Mouse (Mus musculus) T-cell, adult 2 months (primary cell): Measurements from ENCODE around the gene Lgals3bp.
A peak's percentile ranks its signal among the peaks of the same experiment; 100 is the strongest.

Experiments used
- DNase-seq: peaks from one replicate; pipeline ENCODE4 v3.0.0; 2022; ENCODE audit warnings: low spot score

Gene Lgals3bp

DNA sequence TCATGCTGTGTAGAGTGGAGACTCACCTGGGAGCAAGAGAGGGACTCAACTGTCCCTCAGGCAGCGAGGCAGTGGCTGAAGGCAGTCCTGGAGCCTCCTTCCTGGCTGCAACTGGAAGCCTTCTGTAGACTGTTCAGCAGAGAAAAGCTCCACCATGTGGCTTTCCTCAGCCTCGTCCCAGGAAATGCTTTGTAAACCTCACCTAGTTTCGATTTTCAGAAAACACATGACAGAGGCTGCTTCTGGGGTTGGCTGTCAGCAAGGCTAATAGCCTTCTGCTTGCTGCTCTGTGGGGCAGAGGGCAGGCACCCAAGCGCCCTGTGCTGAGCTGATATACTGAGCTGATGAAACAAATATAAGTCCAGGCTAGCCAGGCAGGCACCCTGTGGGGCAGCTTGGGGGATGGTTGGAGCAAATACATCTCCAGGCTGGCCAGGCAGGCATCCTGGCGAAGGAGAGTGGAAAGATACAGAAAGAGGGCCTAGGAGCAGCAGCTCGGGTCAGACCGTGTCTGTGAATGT is at the start of gene Lgals3bp:
Lgals3bp (minus strand) TSS at position 333 of the 521 bp plus-strand sequence.
- peak; percentile 77 for DNase-seq

DNA sequence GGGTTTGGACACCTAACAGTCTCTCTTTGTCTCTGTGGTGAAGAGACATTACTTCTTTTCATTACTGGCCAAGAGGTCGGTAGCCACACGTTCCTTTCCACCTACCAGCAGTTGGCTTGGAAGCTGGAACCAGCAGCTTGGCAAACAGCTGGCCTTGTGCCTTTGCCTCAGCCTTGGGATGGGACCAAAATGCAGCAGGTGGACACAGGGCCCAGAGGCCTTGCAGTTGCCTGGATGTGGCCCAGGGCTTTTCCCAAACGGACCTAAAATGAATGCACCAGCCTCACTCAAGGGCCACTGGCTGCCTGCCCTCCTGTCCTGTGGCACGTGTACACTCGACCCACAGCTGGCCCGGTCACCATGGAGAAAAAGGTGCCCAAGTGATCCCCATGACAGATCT is 49.3 kb upstream of the Lgals3bp start:
- no peak for DNase-seq

DNA sequence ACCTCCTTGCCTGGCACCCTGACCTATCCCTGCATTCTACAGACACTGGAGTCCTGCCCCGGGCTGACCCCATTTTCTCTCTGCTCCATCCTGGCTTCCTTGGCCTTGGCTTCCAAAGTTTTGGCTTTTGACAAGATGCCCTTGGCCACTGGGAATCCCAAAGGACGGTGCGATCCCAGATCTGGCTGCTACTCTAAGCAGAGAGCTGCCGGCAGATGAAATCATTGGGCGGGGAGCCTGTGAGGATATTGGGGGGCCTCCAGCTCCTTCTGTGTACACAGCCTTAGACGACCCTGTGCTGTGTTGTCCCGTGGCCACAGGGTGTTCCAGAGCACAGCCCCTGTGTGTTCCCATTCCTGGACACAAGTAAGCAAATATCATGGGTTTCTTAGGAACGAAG is 46.5 kb upstream of the Lgals3bp start:
- DNase-seq: no peak

DNA sequence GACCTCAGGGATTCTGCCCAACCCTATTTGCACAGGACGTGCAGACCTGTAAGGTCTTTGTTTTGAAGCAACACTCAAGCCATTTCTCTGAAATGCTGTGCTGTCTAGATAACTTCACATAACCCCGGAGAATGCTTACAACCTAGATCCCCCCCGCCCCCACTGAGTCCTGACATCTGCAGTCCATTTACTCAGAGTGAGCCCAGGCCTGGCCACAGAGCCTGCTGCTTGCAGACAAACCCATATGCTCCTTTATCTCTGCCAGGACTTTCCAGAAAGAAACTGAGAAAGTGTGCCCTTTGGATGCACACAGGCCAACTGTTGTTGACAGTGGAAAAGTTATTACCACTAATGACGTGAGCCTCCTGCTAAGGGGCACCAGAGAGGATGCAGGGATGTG is 45.5 kb upstream of the Lgals3bp start:
- no peak for DNase-seq

DNA sequence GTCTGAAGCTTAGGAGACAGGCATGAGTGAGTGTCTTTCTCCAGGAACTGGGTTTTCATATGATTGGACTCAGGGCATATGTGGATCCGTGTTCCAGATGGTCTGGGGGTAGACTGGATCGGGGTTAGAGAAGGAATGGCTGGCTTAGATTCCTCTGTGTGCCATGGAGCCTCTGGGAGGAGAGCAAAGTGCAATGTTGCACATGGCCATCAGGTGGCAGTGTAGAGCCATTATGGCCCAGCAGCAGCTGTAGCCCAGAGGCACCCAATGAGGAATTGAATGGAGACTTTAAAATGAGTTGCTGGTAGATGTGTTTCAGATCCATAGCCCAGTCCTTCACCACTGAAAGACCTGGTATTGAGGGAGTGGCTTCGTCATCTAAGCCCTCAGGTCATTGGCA is 44.0 kb upstream of the Lgals3bp start:
- peak; percentile 55 for DNase-seq

DNA sequence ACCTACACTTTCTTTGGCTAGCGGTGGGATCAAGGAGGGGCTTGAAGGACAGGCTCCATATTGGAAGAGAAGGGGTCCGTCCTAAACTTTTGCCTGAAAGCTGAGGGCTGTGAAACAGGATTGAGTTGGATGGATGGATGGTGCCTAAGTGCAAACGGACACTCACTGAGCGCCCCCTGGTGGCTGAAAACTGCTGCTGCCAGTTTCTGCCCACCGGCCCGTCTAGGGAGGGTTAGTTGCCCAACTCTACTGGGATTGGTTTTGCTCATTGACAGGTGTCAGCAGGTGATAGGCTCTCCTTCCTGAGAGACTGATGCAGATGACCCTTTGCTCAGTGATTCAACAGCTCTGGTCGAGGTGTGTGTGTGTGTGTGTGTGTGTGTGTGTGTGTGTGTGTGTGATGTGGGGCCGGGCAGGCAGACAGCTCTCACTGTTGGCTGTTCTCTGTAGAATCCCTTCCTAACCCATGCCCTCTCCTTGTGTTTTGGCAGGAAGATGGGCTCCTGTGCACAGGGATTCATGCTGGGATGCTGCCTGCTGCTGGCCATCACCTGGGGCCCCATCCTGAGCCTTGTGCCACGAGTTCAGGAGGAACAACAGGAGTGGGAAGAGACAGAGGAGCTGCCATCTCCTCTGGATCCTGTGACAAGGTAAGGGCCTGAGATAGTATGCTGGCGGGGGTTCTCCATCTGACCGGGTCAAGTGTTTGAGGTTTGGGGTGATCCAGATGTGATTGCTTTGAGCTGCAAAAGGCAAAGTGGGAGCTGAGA is 41.5 kb upstream of the Lgals3bp start:
- DNase-seq: peak; percentile 55

DNA sequence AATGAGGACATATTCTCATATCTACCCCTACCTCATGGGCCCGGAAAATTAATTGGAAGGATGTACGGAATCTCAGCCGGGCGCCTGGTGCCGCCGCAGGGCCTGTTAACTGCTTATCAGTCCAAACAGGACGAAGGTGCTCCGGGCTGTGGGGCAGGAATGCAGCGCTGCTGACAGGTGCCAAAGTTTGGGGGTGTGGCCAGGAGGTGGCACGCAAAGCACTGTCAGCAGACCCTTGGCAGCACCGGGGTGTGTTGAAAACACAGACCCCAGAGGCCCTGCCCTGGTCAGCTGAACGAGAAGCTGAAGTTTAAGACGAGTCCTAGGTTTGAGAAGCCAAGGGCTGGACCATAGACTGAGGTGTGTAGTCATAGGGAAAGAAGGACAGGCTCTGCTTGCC is 40.8 kb upstream of the Lgals3bp start:
- DNase-seq: no peak

DNA sequence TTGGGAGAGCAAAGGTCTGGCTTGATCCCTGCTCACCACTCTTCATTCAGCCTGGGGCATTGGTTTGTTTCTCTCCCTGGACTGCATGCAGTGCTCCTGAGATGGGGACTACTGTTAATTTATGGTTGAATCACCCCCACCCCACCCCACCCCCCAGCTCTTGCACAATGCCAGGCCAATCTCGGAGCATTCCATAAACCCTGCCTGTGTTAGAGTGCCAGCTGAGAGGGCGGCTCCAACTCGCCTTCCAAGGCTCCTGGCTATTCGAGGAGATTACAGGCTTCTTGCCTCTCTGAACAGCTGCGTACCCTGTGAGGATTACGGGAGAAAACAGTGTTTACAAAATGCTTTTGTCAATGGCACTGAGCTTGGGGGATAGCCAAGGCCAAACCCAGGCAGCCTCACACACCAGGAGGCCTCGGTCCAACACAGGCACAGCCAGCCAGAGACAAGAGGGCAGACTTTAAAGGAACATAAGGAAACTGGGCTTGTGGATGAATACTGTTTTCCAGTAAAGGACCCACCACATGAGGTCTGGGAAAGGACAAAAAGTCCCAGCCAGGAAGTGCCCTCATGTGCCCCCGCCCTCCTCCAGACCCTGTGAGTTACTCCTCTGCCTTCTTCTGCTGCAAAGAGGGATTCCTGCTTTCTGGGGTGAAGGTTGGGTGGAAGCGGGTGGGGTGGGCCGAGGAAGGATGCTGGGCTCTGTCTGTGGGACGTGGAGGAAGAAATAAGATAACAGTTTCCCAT is 36.9 kb upstream of the Lgals3bp start:
- DNase-seq: no peak

DNA sequence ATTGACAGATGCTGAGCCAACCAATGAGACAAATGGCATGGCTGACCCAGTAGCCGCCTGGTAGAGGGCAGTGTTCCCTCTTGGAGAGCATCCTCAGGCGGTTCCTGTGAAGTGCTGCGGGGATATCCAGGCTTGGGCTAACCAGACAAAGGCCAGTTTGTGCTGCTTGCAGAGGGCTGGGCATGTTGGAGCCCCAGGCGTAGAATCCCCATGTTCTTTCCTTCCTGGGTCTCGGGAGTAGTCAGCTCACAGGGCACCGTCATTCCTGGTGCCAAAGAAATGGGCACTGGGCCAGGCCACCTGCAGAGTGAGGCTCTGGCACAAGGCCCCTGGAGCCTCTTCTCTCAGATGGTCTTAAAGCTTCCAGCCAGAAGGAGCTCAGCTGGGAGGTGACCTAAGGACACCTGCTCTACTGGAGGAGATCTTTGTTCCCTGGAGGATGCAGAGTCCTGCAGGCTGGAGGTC is 34.6 kb upstream of the Lgals3bp start:
- DNase-seq: no peak

DNA sequence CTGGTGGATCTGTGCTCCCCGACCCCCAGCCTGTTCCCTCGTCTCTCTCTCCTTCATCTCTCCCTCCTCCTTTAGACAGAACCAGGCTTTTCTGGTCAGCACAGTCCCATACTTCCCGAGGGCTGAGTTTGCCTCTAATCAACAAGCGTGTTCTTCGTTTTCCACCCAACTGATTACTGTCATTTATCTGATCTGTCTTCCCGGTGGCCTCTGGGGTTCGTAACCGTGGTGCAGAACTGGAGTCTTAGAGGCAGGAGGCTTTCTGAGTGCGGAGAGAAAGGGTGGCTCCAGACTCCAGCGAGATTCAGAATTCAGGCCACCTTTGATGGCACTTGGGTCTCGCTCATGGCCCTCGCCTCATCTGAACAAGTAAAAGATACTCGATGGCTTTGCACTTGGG is 32.2 kb upstream of the Lgals3bp start:
- no peak for DNase-seq

DNA sequence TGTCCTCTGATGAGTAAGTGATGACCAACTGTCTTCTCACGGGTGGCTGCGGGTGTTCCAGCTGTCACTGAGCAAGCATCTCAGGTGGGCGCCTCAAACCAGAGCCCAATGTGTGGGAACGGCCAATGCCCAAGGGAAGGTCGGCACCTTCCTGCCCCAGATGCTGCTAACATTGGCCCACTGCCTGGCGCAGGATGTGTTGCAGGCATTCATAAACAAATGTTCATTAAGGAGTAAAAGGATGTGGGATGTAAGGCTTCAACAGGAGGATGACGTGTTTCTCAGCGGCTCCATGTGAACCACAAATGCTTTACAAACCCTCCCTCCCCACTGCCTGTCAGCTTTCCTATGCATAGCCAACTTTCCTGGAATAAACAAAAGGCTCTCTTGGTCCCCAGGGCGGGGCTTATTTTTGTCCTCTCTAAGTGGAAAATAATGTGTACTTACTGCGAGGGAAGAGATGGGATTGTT is 31.5 kb upstream of the Lgals3bp start:
- DNase-seq: no peak

DNA sequence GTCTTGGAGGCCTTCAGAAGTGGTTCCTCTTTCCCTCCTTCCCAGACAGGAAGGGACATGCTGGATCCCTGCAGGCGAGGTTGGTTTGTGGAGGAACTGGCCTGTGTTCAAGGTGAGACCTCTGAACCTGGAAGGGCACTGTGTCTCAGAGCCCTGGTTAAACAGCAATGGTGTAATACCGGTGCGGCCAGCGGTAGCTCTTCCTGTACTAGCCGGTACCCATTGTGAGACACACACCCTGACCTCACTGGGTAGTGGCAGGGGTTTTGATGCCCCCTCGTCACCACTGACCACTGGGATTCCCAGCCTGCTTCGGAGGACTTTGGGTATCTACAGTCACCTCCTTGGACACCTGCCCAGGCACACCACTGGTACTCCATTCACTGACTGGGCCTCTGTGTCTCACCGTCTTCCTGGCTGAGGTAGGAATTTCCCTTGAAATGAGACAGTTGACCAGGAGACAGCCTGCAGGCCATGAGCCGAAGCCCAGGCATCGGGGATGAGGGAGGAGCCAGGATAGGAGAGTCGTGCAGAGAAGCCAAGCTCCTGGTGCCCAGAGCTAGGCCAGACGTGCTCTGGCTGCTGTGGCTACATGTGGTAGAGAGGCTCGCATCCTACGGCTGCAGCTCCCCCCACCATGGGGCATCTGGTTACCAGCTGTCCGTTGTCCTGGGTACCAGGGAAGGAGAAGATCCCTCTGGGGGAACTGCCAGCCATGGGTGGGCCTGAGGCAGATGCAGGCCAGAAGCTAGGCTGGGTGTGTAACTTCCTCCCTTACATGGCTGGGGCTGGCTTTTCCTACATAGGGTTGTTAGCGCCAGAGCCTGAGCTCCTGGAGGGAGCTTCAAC is 29.4 kb upstream of the Lgals3bp start:
- no peak for DNase-seq

DNA sequence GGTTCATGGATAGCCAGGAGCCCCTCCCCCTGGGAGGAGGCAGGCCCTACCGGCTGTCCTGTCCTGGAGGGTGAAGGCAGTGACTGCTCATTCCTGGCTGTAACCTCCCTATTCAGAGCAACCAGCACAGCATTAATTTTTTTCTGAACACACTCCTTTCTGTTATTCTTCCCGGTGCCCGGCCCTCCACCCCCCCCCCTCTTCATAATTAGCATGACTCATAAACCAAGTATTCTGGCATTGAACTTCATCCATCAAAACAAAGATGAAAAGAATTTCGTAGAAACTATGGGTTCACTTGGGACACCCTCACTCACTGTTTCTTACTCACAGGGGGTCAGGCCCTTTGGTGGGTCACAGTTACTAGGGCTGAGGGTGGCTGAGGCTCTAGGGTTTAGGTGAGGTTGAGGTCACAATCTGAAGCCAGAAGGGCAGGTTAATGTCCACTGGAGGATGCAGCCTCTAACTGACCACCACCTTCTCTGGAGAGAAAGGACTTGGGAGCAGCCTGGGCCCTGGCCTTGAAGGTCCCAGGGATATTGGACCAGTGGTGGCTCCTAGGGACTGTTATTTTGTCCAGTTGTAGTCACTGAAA is 28.5 kb upstream of the Lgals3bp start:
- DNase-seq: no peak

DNA sequence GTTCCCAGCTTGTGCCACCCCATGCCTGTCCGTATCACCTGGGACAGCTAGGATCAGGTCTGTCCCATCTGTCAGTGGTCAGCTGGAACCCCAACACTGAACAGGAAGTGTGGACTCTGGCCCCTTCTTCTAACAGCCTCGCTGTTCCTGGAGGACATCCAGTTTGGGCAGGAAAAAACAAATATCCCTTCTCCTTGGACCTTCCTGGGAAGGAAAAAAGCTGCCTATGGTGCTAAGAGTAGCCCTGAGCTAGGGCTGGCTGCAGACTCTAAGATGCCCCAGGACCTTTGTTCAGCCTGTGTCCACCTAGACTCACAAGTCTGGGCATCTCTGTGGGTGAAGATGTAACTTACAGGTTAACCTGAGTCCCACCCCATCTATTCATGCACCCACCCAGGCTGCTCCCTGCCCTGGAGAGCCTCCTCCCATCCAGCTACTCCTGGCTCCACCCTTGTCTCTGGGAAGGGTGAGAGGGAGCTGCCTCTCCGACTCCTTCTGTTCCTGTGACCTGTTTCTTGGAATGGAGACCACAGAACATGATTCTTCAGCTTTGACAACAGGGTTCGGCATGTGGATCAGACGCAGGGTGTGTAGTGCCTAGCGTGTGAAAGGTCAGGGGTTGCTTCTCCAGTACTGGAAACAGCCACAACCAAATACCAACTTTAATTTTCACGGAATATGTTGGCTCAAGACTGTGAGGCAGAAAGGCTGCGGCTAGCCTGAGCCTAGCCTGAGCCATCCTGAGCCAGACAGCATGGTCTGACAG is 27.2 kb upstream of the Lgals3bp start:
- DNase-seq: no peak

DNA sequence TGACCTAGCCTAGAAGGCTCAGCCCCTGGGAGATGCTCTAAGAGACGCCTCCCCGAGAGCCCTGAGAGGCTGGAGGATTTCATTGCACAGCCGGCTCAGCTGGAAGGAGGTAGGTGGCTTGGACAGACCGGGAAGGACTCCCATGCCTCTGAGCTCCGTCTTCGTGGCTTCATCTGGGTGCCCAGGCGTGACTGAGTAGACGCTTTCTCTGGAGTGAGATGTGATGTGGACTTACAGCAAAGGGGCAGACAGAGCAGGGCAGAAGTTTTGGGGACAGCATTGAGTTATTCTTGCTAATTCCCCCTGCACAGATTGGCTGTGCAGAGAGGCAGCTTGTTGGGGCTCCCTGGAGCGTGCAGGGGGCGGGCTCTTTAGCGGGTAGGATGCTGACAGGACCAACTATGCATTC is 26.6 kb upstream of the Lgals3bp start:
- no peak for DNase-seq

DNA sequence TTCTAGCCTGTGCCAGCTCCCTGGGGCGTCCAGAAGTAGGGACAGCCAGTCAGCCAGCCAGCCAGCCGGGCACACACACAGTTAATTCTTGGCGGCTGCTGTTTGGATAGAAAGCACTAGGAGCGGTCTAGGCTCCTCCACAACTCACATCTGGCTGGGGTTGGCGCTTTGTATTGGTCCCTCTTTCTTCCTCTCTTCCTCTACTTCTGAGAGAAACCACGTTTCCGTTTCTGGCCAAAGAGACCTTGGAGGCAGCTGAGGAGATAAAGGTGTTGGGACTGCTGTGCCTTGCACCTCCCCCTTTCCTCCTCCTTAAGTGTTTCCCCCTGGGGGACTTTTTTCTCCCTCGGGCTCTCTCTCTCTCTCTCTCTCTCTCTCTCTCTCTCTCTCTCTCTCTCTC is 26.1 kb upstream of the Lgals3bp start, which contains the start of gene C1qtnf1:
C1qtnf1 (plus strand) TSS at position 218 of the 400 bp plus-strand sequence.
- DNase-seq: peak; percentile 27

DNA sequence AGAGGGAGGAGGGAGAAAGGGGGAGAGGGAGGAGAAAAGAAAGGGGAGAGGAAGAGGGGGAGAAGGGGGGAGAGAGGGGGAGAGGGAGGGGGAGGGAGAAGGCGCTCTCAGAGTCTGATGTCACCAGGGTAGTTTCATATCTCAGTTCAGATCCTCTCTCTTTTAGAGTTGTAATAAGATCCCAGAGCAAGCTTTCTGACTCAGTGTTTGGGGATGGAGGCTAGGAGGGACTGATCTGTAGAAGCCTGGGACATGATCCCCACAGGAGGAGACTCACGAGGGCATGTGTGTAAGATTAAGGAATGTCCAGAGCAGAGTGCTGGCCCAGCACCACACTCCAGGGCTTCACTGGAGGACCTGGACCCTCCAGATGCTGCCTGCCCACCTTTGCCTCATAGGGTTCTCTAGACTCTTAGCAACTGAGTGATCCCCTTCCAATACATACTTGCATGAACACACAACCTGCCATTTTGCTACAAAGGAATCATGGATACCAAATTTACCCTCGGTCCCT is 25.4 kb upstream of the Lgals3bp start:
- no peak for DNase-seq

DNA sequence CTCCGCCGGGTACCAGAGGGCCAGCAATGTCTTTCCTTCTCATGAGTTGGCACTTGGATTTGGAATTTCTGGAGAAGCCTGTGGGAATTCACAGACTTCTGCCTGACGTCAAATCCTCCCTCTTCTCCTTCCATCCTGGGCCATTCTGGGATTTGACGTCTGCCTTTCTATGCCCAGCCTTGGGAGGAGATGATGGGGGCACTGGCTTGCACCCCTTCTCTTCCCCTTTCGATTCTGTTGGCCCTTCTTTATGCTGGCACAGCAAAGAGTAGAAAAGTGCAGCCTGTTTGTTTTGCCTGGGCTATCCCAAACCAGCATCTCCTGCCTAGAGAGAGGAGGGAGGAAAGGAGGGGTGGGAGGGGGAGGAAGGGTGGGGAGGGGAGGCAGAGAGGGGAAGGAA is 24.9 kb upstream of the Lgals3bp start:
- no peak for DNase-seq

DNA sequence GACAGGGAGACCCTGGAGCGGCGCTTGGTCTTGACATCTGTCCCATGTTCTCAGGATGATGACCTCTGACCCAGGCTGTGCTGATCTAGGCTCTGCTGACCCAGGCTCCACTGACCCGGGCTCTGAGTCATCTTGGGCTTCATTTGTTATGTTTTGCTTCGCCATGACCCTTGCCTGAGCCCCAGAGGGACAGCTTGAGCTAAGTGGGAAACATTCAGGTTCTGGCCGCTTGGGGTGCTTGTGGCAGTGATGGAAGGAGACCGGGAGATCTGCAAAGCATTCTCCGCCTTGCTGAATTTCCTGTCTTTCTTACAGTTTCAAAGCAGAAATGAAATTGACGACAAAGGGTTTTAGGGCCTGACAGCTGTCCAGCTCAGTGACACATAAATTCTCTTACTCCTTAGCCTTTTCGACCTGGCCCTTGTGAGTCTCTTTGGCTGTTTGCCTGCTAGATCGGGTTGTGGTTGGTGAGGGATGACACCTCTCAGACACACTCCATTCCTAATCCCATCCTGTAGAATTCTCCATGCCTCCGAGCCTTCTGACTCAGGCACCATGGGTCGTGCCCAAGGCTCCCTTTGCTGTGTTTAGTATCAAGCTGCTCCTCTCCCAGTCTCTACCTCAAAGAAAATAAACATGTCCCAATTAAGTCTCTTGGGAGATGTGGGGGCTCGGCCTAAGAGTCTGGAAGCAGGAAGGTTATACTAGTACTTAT is 22.9 kb upstream of the Lgals3bp start:
- no peak for DNase-seq
